Comparison of ENCODE assay signal across 17 mouse cellular contexts in the genomic region with DNA sequence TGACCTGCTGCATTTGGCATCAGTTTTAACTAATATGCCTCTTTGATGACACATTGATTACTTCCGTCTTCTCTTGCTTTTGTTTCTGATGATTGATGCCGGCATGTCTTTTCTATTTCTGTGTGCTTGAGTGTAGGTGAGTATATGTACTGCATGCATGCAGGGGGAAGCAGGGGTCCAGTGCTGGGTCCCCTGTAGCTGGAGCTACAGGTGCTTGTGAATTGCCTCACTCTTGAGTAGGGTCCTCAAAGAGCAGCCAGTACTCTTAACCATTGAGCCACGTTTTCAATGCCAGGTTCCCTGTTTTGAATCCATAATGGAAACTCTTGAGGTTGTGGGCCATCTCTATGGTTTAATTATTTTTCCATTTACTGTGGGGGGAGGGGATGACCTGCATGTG.
"Had no signal": no experiment of that assay in that cellular context is flagged by ENCODE, and none has a peak within 500 bp of the region (broad histone marks: within the 10 kb centered on the region; RNA-seq: fewer than 3 reads in every experiment).

No protein-coding gene starts in this region.

- H3K27ac ChIP-seq: left cerebral cortex, adult 2 months; liver, embryonic 13.5 days; neural tube, embryonic 12.5 days; neural tube, embryonic 15.5 days; stomach, postnatal 0 days had no signal

- H3K9me3 ChIP-seq: liver, embryonic 13.5 days; neural tube, embryonic 12.5 days; neural tube, embryonic 15.5 days had no signal

- DNase-seq: layer of hippocampus, postnatal 36 days; liver, embryonic 13.5 days; lung, adult 2 months; lung, postnatal 14 days; lung, postnatal 4 days; midbrain, embryonic 14.5 days; right cerebral cortex, adult 18-20 months; right cerebral cortex, postnatal 14 days; right cerebral cortex, postnatal 4 days; thymus, adult 2 months; thymus, postnatal 14 days; thymus, postnatal 4 days had no signal

- H3K4me2 ChIP-seq: liver, embryonic 13.5 days; midbrain, embryonic 11.5 days; neural tube, embryonic 12.5 days; neural tube, embryonic 15.5 days had no signal

- H3K9ac ChIP-seq: liver, embryonic 13.5 days; neural tube, embryonic 12.5 days; neural tube, embryonic 15.5 days had no signal

- H3K27me3 ChIP-seq: liver, embryonic 13.5 days; neural tube, embryonic 12.5 days; neural tube, embryonic 15.5 days had no signal

- H3K4me3 ChIP-seq: left cerebral cortex, adult 2 months; liver, embryonic 13.5 days; neural tube, embryonic 12.5 days; neural tube, embryonic 15.5 days had no signal
